Mouse (Mus musculus): Measurements from ENCODE around the gene Fam76b. TPM values are rescaled to one million over a fixed set of nuclear protein-coding genes. Genes with fewer than 3 reads are reported as not detected.

Fam76b gene
- 10 to 100 TPM; 29.3 to 44.4 TPM for total RNA-seq (2023)

DNA sequence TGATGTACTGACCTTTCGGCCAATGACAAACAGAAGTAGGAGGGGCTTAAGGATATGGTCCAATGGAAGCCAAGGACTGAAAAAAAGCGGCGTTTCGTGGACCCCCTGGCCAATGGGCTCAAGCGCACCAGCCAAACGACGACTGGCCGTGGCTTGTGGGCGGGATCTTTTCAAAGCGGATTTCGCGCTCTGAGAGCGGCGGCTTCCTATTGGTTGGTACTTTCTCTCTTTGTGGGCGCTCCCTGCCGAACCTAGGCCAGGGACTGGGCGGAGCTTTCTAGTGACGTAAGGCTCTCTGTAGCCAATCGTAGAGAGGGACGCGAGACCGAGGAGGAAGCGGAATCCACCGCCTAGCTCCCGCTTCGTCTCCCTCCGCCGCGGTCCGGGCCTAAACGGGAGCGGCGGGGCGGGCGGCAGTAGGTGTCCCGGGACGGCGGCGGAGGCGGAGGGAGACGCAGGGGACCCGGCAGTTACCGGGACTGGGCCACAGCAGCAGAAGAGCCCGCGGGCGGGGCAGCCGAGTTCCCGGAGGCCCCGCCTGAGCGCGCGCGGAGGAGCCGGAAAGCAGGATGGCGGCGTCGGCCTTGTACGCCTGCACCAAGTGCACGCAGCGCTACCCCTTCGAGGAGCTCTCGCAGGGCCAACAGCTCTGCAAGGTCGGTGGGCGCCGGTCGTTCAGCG, at the start of gene Fam76b:
TSS of gene Fam76b (plus strand) at position 311 of the 681 bp plus-strand sequence.

GRCm38 (mm10) chr9:13826832-13827405, 597 bp upstream of the Fam76b start, which contains the start of gene Cep57:
Cep57 (minus strand) TSS chr9:13827107.

Other genes with a start within 250 kb of the Fam76b start
- gene Mtmr2, start 79.3 kb upstream of the Fam76b start, total RNA-seq (2023): 10 to 100 TPM; 24.2 to 29.5 TPM
- 10 to 100 TPM; 30.8 to 33.1 TPM for gene Cep57, start 609 bp upstream of the Fam76b start, total RNA-seq (2023)

Data from neutrophil, adult 59 days (primary cell).